Mouse (Mus musculus) heart, postnatal 14 days (tissue): ENCODE measurements around the gene Khdc3. TPM values are rescaled to one million over a fixed set of nuclear protein-coding genes. Genes with fewer than 3 reads are reported as not detected.
"Not testable (repeated sequence)": the region's sequence is repeated elsewhere in the genome, so short reads cannot be mapped to it uniquely, and the experiment has no call there.

ENCODE experiments used
- DNase-seq, 2 experiments: peaks; one replicate each; pipeline ENCODE4 v3.0.0; 2021 to 2022
- intact Hi-C: fragments of 180-260 bp; cut with DNase I; formaldehyde crosslinking; loops from one replicate; pipeline ENCODE4 v1.15.1; 2025
- long read RNA-seq, 2 experiments: library from polyadenylated mRNA; stranded (forward); transcript quantifications; one replicate each; pipeline ENCODE4 v2.0.0; 2021
- total RNA-seq, 2 experiments: library from RNA; stranded (reverse); gene quantifications; 2 replicates each; pipeline ENCODE4 v1.2.3; 2021

Khdc3 gene
- total RNA-seq = under 1 TPM; 0.17 to 0.22 TPM
- long read RNA-seq, experiment 1 = 0 reads
- long read RNA-seq, experiment 2 = 0 reads

GRCm38 (mm10) chr9:73101536-73101935, at the start of gene Khdc3:
Gene Khdc3, plus strand, starts transcription at chr9:73101836.
- intact Hi-C loops = no loop called here
- DNase-seq = no peak

- intact Hi-C loops = no loop called here
- DNase-seq = no peak
Observed at GRCm38 (mm10) chr9:73055441-73055911, 46.2 kb upstream of the Khdc3 start.

- no peak for DNase-seq
- intact Hi-C loops = no loop called here
Observed at GRCm38 (mm10) chr9:73059224-73059623, 42.4 kb upstream of the Khdc3 start.

GRCm38 (mm10) chr9:73063621-73064290, 37.9 kb upstream of the Khdc3 start:
- intact Hi-C loops = no loop called here
- DNase-seq = no peak

GRCm38 (mm10) chr9:73067086-73067485, 34.5 kb upstream of the Khdc3 start:
- no peak for DNase-seq

GRCm38 (mm10) chr9:73068230-73068679, 33.4 kb upstream of the Khdc3 start:
- intact Hi-C loops = no loop called here

More at GRCm38 (mm10) chr9:73067086-73067485, 34.5 kb upstream of the Khdc3 start:
- intact Hi-C loops = no loop called here

GRCm38 (mm10) chr9:73068688-73069087, 32.9 kb upstream of the Khdc3 start:
- intact Hi-C loops = no loop called here
- DNase-seq = no peak

More at GRCm38 (mm10) chr9:73068230-73068679, 33.4 kb upstream of the Khdc3 start:
- no peak for DNase-seq

- intact Hi-C loops = no loop called here
- no peak for DNase-seq
Observed at GRCm38 (mm10) chr9:73070971-73071659, 30.5 kb upstream of the Khdc3 start.

- no peak for DNase-seq
- intact Hi-C loops = no loop called here
Observed at GRCm38 (mm10) chr9:73072426-73072825, 29.2 kb upstream of the Khdc3 start.

GRCm38 (mm10) chr9:73073169-73073568, 28.5 kb upstream of the Khdc3 start:
- intact Hi-C loops = no loop called here
- DNase-seq = no peak

- intact Hi-C loops = not testable (repeated sequence)
Observed at GRCm38 (mm10) chr9:73079349-73079748, 22.3 kb upstream of the Khdc3 start.

GRCm38 (mm10) chr9:73079801-73080325, 21.8 kb upstream of the Khdc3 start:
- intact Hi-C loops = no loop called here
- no peak for DNase-seq

More at GRCm38 (mm10) chr9:73079349-73079748, 22.3 kb upstream of the Khdc3 start:
- DNase-seq = not testable (repeated sequence)

GRCm38 (mm10) chr9:73082291-73083000, 19.2 kb upstream of the Khdc3 start:
- intact Hi-C loops = no loop called here
- DNase-seq = no peak

- no peak for DNase-seq
- intact Hi-C loops = no loop called here
Observed at GRCm38 (mm10) chr9:73083956-73084355, 17.7 kb upstream of the Khdc3 start.

GRCm38 (mm10) chr9:73085845-73086244, 15.8 kb upstream of the Khdc3 start:
- no peak for DNase-seq
- intact Hi-C loops = no loop called here

GRCm38 (mm10) chr9:73087121-73087520, 14.5 kb upstream of the Khdc3 start:
- intact Hi-C loops = no loop called here
- no peak for DNase-seq

- intact Hi-C loops = no loop called here
- no peak for DNase-seq
Observed at GRCm38 (mm10) chr9:73087581-73087980, 14.1 kb upstream of the Khdc3 start.

GRCm38 (mm10) chr9:73089222-73089920, 12.3 kb upstream of the Khdc3 start:
- intact Hi-C loops = no loop called here
- DNase-seq = no peak

GRCm38 (mm10) chr9:73090121-73090520, 11.5 kb upstream of the Khdc3 start:
- DNase-seq = no peak
- intact Hi-C loops = loop anchor here (5.0 kb wide), 1 partner anchor 198 kb away; no protein-coding TSS in a partner anchor

GRCm38 (mm10) chr9:73091747-73092146, 9.9 kb upstream of the Khdc3 start:
- peak in 1 of 2 experiments; percentile 50 for DNase-seq
- intact Hi-C loops = loop anchor here (1.0 to 5.0 kb wide), 3 partner anchors 47 to 199 kb away; partner anchors contain the start of gene Rab27a
